Mouse (Mus musculus): ENCODE measurements around the gene Myo18a. TPM values are rescaled to one million over a fixed set of nuclear protein-coding genes. Genes with fewer than 3 reads are reported as not detected.

The Myo18a gene
- 7.8 and 9.5 TPM in 2 replicates for polyA plus RNA-seq (2015; fragmentation: Nextera tagmentation; extraction: Ambion mirVana)

DNA sequence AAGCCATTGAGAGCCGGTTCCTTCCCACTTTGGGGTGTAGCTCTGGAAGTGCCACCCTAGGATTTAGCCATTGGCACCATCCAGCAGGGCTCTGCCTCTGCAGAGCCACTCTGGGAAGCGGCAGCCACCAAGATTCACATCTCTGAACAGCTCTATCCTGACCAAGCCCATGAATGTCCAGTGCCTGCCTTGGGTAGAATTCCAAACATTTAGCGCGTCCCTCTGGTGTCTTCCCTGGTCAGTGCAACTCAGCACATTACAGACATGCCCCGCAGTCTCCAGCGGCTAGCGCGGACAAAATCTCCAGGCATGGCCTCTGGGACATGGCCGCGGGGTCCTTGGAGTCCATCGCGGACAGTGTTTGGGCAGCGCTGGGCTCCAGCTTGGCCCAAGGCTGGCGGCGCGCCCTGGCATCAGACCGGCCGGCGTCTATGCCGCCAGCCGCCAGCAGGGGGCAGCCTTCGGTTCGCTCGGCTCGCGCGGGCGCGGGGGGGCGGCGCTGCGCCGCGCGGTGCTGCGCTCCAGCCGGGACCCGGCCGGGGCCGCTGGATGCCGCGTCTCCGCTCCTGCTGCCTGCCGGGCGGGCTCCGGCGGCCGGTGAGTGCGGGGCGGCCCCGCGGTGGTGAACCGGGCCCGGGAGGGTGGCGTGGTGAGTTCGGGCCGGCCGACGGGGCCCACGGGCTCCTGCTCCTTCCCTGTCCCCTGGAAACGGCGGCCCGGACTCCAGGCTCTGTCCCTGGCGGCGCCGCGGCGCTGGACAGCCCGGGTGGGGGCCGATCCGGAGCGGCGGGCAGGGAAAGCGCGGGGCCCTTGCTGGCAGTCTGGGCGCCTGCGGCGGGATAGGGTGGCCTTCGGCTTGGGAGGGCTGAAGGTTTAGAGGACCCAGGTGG lies at the start of gene Myo18a:
TSS of gene Myo18a (plus strand) at position 464 of the 890 bp plus-strand sequence.

DNA sequence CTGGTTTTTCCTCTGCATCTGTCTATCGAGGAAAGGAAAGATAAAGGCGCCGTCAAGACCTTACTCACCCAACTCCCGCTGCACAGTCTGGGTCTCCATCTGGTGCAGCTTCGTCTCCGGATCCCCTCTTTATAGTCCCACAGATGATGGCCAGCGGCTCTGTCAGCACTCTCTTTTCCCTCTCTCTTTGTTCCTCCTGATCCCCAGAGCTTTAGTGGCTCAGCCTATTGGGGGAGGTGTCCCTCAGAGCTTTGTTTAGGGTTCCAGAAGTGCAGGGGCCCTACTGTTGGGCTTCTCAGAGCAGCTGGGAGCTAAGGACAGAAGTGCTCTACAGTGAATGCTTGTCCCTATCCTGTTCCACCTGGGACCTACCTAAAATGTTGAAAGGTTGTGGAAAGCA lies 37.9 kb upstream of the Myo18a start, which contains the start of gene Cryba1:
TSS of gene Cryba1 (minus strand) at position 101 of the 400 bp plus-strand sequence.

DNA sequence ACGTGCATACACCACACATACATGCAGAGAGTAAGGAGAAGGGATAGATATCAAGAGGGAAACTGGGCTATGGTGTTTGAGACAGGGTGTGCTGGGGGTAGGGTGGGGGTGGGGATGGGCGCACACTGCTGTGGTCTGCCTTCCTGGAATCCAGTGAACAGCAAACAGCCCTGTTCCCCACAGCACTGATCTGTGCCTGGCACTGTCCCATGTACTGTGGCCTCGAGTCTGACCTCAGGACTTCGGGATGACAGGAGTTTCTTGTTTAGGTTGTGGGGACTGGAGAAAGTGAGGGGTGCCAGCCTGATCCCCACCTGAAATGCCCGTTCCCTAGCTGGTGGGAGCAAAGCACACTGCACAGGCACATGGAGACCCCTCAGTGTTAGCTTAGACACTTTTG lies 24.7 kb downstream of the Myo18a start, which contains the start of gene Gm10277:
TSS of gene Gm10277 (minus strand) at position 41 of the 400 bp plus-strand sequence.

DNA sequence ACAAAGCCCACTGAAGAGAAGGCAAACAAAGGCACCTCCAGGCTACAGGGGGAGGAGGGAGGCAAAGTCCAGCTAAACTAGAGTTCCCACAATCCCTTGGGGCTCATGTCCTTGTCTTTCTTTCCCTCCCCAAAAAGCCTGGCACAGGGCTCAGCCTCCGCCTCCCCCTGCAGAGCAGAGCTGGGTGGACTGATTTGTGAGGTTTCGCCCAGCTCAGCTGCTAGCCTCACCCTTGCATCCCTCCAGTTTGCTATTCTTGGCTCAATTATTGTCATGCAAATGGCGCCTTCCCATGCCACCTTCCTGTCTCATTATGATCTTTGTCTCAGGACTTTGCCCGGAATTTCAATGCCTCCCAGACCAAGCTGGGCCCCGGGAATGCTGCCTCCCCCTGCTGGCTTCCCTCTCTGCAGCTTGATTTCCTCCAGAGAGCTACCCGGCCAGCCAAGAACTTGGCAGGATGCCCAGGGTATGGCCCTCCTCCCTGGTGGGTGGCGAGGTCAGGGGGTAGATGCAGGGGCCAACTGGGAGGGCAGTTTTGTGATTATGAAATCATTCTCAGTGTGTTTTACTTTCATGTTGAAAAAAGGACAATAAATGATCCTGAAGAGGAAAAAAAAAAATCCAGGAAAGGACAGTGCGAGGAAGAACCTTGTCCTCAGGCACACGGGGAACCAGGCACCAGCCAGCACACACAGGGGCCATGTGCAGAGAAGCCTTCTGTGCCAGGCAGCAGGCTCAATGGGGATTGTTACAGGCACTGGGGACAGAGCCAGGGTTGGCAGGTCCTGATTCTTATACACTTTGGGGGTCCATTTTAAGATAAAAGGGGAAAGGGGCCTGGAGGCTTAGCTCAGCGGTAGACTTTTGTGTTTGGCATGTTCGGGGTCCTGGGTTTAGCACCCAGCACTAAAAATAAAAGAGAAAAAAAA lies 131.0 kb downstream of the Myo18a start, which contains the start of gene Pipox:
TSS of gene Pipox (minus strand) at position 310 of the 932 bp plus-strand sequence.

Other genes with a start within 250 kb of the Myo18a start
- 1.2 and 1.3 TPM in 2 replicates for gene Abhd15, start 248.1 kb upstream of the Myo18a start, polyA plus RNA-seq (2015; fragmentation: Nextera tagmentation; extraction: Ambion mirVana)
- gene Trp53i13, start 247.3 kb upstream of the Myo18a start, polyA plus RNA-seq (2015; fragmentation: Nextera tagmentation; extraction: Ambion mirVana) = 22.9 TPM in 2 replicates
- gene Gm10392, start 244.0 kb upstream of the Myo18a start, polyA plus RNA-seq (2015; fragmentation: Nextera tagmentation; extraction: Ambion mirVana) = not detected in 2 replicates
- 11.1 and 12.8 TPM in 2 replicates for gene Taok1, start 155.4 kb upstream of the Myo18a start, polyA plus RNA-seq (2015; fragmentation: Nextera tagmentation; extraction: Ambion mirVana)
- 3.5 and 4.3 TPM in 2 replicates for gene Nufip2, start 77.1 kb upstream of the Myo18a start, polyA plus RNA-seq (2015; fragmentation: Nextera tagmentation; extraction: Ambion mirVana)
- gene Cryba1, start 38.0 kb upstream of the Myo18a start, polyA plus RNA-seq (2015; fragmentation: Nextera tagmentation; extraction: Ambion mirVana) = not detected in 2 replicates
- 0.16 and 0.35 TPM in 2 replicates for gene Gm10277, start 24.5 kb downstream of the Myo18a start, polyA plus RNA-seq (2015; fragmentation: Nextera tagmentation; extraction: Ambion mirVana)
- 0.23 and 0.34 TPM in 2 replicates for gene Pipox, start 130.8 kb downstream of the Myo18a start, polyA plus RNA-seq (2015; fragmentation: Nextera tagmentation; extraction: Ambion mirVana)
- gene Sez6, start 167.6 kb downstream of the Myo18a start, polyA plus RNA-seq (2015; fragmentation: Nextera tagmentation; extraction: Ambion mirVana) = 0.06 and 0.13 TPM in 2 replicates
- gene Phf12, start 219.5 kb downstream of the Myo18a start, polyA plus RNA-seq (2015; fragmentation: Nextera tagmentation; extraction: Ambion mirVana) = 10.0 and 12.4 TPM in 2 replicates